Mouse (Mus musculus) lung, embryonic 16.5 days (tissue): ENCODE results near the gene Inafm1. TPM values are rescaled to one million over a fixed set of nuclear protein-coding genes. Genes with fewer than 3 reads are reported as not detected.
"Not testable (repeated sequence)": the region's sequence is repeated elsewhere in the genome, so short reads cannot be mapped to it uniquely, and the experiment has no call there.

Experiments used
- ATAC-seq: fragments of 200-750 bp; cut with Nextera tagmentation; 2 replicates; pipeline ENCODE4 v1.8.0; 2017; ENCODE audit warnings: low read depth, mild to moderate bottlenecking, moderate library complexity
- H3K27ac ChIP-seq: fragments of 300-500 bp; sonication (generic); 2 replicates; pipeline ENCODE4 v1.5.1; 2014; ENCODE audit warnings: mild to moderate bottlenecking, control low read depth, low read length
- H3K27me3 ChIP-seq: fragments of 300-500 bp; sonication (generic); 2 replicates; pipeline ENCODE4 v1.6.1; 2014; ENCODE audit warnings: low read depth, low read length, mixed read lengths; ENCODE audit not compliant: control insufficient read depth, insufficient read depth
- H3K36me3 ChIP-seq: fragments of 300-500 bp; sonication (generic); 2 replicates; pipeline ENCODE4 v1.6.1; 2014; ENCODE audit warnings: low read length; ENCODE audit not compliant: control insufficient read depth, insufficient read depth
- H3K4me1 ChIP-seq: fragments of 300-500 bp; sonication (generic); replicated peaks from 2 replicates; pipeline ENCODE4 v1.6.1; 2014; ENCODE audit warnings: low read length, mixed read lengths; ENCODE audit not compliant: control insufficient read depth, insufficient read depth
- H3K4me2 ChIP-seq: fragments of 300-500 bp; sonication (generic); 2 replicates; pipeline ENCODE4 v1.6.1; 2014; ENCODE audit warnings: low read depth, low read length, control low read depth
- H3K4me3 ChIP-seq: fragments of 300-500 bp; sonication (generic); 2 replicates; pipeline ENCODE4 v1.5.1; 2014; ENCODE audit warnings: mild to moderate bottlenecking, low read length, control low read depth
- H3K9ac ChIP-seq: fragments of 300-500 bp; sonication (generic); 2 replicates; pipeline ENCODE4 v1.6.1; 2014; ENCODE audit warnings: low read length, control low read depth
- H3K9me3 ChIP-seq: fragments of 300-500 bp; sonication (generic); 2 replicates; pipeline ENCODE4 v1.6.1; 2016; ENCODE audit warnings: low read length; ENCODE audit not compliant: control insufficient read depth
- WGBS: fragments of 180-500 bp; shearing (Covaris S2); extraction: QIAGEN DNeasy Blood & Tissue Kit; methylation state at CpG from one replicate; pipeline ENCODE4 v1.1.7; 2014; 5-methylcytosine and 5-hydroxymethylcytosine counted together
- polyA plus RNA-seq: library from polyadenylated mRNA; unstranded; fragments of >200 nt; fragmentation: Nextera tagmentation; extraction: Ambion mirVana; gene quantifications from 2 replicates; pipeline ENCODE4 v1.2.1, GENCODE M21; 2015

Inafm1 gene
- polyA plus RNA-seq, 1 experiment from 2014 or later: 12.1 TPM

DNA sequence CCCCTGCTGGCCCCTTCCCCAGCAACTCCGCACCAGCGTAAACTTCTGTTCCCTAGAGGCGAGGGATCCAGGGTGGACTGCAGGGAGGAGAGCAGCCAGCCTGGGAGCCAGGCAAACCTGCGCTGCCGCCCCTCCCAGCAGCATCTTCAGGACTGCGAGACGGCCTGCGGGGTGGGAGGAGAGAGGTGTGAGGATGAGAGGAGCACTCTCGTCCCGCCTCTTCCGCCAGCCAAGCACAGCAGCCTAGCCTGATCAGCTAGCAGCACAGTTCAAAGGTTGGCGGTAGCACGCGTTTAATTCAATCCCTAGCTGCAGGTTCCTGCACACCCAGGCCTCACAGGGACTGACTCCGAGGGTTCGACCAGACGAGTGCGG is 336 bp upstream of the Inafm1 start:
- Histone ChIP-seq H3K27me3 (no peaks in the 10 kb centered on the region), H3K36me3 (peaks cover 7% of the 10 kb centered on the region), H3K4me3 (peak overlapping the region; percentile 79), H3K4me2 (peak overlapping the region; percentile 95), H3K27ac (peak overlapping the region; percentile 95), H3K9me3 (no peaks in the 10 kb centered on the region), H3K9ac (peak overlapping the region; percentile 67), H3K4me1 (peaks cover 16% of the 10 kb centered on the region)
- WGBS: under 1% methylated on average over 18 of the region's 18 CpGs
- peak; percentile 70 for ATAC-seq

DNA sequence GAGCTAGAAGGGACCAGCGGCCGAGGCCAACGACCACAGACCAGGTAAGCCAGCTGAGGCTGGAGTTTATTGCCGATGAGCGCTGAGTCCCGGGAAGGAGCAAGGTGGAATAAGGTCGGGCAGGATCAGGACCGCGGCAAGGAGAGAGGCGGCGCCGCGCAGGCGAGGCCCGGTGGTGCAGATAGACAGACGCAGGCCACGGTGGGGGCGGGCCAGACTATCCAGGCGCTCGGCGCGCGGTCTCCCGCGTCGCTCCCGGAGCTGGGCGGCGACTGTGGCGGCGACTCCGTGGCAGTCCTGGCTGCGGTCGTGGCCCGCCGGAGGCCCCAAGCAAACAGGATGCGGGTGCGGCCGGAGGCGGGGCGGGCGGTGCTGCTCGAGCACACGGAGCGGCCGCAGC is 736 bp downstream of the Inafm1 start:
- Histone ChIP-seq H3K27ac (peak overlapping the region; percentile 95), H3K9me3 (no peaks in the 10 kb centered on the region), H3K4me3 (peak overlapping the region; percentile 79), H3K27me3 (no peaks in the 10 kb centered on the region), H3K36me3 (peaks cover 4% of the 10 kb centered on the region; the same call in 1 of the 2 replicates), H3K4me2 (peak overlapping the region; percentile 95), H3K4me1 (peaks cover 16% of the 10 kb centered on the region), H3K9ac (peak overlapping the region; percentile 80)
- ATAC-seq: peak; percentile 82
- 0% methylated on average over 29 of the region's 46 CpGs for WGBS

DNA sequence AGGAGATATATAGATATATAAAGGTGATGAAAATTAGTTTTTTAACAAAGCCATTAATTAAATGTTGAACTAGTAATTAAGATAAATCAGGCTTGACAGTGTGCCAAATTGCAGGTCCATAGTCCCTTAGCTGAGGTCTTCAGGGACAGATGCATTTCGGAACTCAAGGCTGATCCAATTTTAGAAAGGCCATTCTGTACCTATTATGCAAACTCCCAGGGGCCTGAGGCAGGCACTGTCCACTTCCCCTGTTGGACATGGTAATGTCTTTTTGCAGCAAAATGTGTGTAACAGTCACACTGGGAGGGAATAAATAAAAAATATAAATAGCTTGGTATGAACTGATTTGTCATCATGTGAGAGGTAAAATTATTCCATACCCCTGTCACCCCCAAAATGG is 2.3 kb downstream of the Inafm1 start:
- Histone ChIP-seq H3K4me3 (no peak overlapping the region), H3K36me3 (peaks cover 3% of the 10 kb centered on the region; the same call in 1 of the 2 replicates), H3K4me1 (peaks cover 16% of the 10 kb centered on the region), H3K27ac (no peak overlapping the region), H3K27me3 (no peaks in the 10 kb centered on the region), H3K4me2 (no peak overlapping the region), H3K9ac (no peak overlapping the region), H3K9me3 (no peaks in the 10 kb centered on the region)
- no peak for ATAC-seq
- 79% methylated on average over 1 of the region's 1 CpGs for WGBS

DNA sequence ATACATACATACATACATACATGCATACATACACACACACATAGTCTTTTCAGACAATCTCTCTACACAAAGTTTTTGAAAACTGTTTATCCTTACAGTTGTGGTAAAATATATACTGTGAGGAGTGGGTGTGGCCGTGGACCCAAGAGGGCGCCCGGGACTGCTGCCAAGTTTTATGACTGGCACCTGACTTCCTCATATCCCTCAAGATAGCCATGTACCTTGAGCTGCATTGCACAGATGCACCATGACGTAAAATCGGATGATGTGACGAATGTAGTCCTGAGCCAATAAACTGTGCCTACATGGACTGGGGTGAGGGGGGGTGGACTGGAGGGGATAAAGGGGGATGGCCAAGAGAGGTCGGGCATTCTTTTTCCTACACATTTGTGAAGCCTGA is 6.8 kb downstream of the Inafm1 start:
- not testable (repeated sequence) for H3K9ac ChIP-seq, H3K9me3 ChIP-seq, ATAC-seq, H3K36me3 ChIP-seq, H3K27ac ChIP-seq, H3K27me3 ChIP-seq, H3K4me2 ChIP-seq, H3K4me3 ChIP-seq, H3K4me1 ChIP-seq
- 78% methylated on average over 7 of the region's 7 CpGs for WGBS

GRCm38 (mm10) chr7:16265856-16266255 is 7.6 kb downstream of the Inafm1 start:
- no peak overlapping the region for H3K4me2 ChIP-seq
- ATAC-seq: no peak
- no peaks in the 10 kb centered on the region for H3K4me1 ChIP-seq
- no peak overlapping the region for H3K4me3 ChIP-seq
- no peak overlapping the region for H3K27ac ChIP-seq
- H3K9ac ChIP-seq: no peak overlapping the region
- WGBS: 83% methylated on average over 11 of the region's 11 CpGs
- no peaks in the 10 kb centered on the region for H3K36me3 ChIP-seq
- no peaks in the 10 kb centered on the region for H3K27me3 ChIP-seq
- H3K9me3 ChIP-seq: peaks cover 2% of the 10 kb centered on the region; the same call in 1 of the 2 replicates

DNA sequence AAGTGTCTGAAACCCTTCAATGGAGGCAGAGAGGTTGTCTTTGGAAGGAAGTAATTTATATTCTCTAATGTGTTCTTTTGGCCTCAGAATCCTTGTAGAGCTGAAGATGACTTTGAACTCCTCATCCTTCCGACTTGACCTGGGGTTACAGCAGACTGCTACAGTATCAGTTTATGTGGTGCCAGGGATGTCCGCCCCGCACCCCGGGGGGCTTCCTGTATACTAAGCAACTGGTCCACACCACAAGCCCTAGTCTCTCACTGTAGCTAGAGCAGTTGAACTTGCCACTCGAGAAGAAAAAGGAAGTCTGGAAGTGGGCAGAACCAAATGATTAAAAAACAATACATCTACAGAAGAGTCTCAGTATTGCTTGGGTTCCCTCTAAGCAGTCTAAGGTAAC is 9.6 kb downstream of the Inafm1 start:
- Histone ChIP-seq H3K36me3 (no peaks in the 10 kb centered on the region), H3K27me3 (no peaks in the 10 kb centered on the region), H3K4me3 (no peak overlapping the region), H3K4me2 (no peak overlapping the region), H3K27ac (no peak overlapping the region), H3K9ac (no peak overlapping the region), H3K9me3 (peaks cover 2% of the 10 kb centered on the region; the same call in 1 of the 2 replicates), H3K4me1 (no peaks in the 10 kb centered on the region)
- no peak for ATAC-seq
- 78% methylated on average over 5 of the region's 5 CpGs for WGBS

DNA sequence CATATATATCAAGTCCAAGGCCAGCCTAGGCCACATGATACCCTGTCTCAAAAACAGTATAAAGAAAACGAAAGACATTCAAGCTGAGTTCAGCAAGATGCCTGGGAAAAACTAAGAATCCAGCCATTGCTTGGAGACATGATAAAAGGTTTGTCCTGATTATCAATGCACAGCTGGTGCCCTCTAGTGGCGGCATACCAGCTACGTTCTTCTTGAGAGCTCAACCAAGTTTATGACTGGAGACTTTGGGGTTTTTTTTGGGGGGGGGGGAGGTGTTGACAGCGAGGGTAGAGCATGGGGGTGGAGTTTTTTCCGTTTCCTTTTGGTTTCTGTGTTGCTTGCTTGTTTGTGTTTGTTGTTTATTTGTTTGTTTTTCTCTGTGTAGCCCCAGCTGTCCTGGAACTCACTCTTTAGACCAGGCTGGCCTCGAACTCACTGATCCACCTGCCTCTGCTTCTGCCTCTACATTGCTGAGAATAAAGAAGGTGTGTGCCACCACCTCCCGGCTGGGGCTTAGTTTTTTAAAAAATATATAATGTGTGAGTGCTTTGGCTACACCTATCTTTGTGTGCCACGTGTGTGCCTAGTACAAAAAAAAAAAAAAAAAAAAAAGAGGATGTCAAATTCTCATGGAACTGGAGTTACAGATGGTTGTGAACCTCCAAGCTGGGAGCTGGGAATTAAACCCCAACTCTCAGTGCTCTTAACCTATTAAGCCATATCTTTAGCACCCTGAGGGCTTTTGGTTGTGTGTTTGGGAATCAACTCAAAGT is 10.2 kb downstream of the Inafm1 start:
- WGBS: 26% methylated on average over 8 of the region's 8 CpGs
- Histone ChIP-seq H3K27me3 (no peaks in the 10 kb centered on the region), H3K36me3 (no peaks in the 10 kb centered on the region), H3K9me3 (peaks cover 2% of the 10 kb centered on the region; the same call in 1 of the 2 replicates), H3K4me2 (no peak overlapping the region), H3K9ac (no peak overlapping the region), H3K27ac (no peak overlapping the region), H3K4me3 (no peak overlapping the region), H3K4me1 (no peaks in the 10 kb centered on the region)
- ATAC-seq: no peak

DNA sequence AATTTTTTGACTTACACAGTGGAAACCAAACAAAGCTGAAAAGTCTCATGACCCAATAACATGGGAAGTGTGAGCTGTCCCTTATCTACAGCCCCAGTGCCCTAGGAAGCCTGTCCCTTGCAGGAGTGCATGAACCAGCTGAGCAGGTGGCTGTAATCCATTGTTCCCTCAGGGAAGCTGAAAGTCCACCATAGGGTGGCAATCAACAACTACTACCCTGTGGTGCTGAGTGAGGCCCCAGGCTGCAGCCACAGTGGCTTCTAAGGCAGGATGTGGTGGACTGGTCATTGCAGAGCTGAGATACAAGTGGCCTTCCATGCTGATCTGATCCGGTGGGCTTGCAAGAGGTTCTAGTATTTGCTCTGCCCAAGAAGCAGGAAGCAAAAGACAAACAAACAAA is 12.3 kb downstream of the Inafm1 start:
- Histone ChIP-seq H3K4me3 (no peak overlapping the region), H3K36me3 (no peaks in the 10 kb centered on the region), H3K27me3 (no peaks in the 10 kb centered on the region), H3K9ac (no peak overlapping the region), H3K27ac (no peak overlapping the region), H3K9me3 (peaks cover 2% of the 10 kb centered on the region; the same call in 1 of the 2 replicates), H3K4me2 (no peak overlapping the region), H3K4me1 (no peaks in the 10 kb centered on the region)
- ATAC-seq: no peak
- 55% methylated on average over 1 of the region's 1 CpGs for WGBS

DNA sequence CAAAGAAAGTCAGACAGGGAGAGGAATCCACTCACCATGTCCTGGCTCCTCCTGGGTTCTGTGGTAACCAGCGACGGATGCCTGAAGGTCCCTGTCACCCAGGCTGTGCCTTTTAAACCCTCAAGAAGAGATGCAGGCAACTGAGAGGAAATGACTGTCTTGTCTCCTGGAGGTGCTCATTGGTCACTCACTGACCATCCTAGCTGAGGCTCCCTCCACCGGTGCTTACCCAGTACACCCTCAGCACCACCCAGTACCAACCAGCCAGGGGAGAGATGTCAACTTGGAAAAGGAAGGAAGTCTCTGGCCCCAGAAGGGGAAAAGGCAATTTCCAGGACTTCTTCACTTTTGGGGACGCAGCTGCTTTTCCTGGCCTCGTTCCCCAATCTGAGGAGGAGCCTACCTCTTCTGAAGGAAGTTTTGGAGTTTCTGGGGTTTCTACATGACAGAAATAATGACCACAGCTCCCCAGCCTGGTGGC is 14.3 kb downstream of the Inafm1 start, which contains the start of gene C5ar1:
TSS of gene C5ar1 (minus strand) at position 431 of the 481 bp plus-strand sequence.
- H3K4me2 ChIP-seq: no peak within 1 kb of the TSS
- H3K36me3 ChIP-seq: no peaks in the 10 kb centered on the region
- H3K4me3 ChIP-seq: no peak within 1 kb of the TSS
- ATAC-seq: no peak
- H3K4me1 ChIP-seq: no peaks in the 10 kb centered on the region
- no peaks in the 10 kb centered on the region for H3K27me3 ChIP-seq
- H3K9ac ChIP-seq: no peak within 1 kb of the TSS
- no peaks in the 10 kb centered on the region for H3K9me3 ChIP-seq
- H3K27ac ChIP-seq: no peak within 1 kb of the TSS
- 79% methylated on average over 5 of the region's 5 CpGs for WGBS
